Mouse (Mus musculus): ENCODE results near the gene Gcsam. TPM values are rescaled to one million over a fixed set of nuclear protein-coding genes. Genes with fewer than 3 reads are reported as not detected.
A peak's percentile ranks its signal among the peaks of the same experiment; 100 is the strongest.

Gene Gcsam
- polyA plus RNA-seq, 1 experiment from 2014 or later: 0.17 TPM

DNA sequence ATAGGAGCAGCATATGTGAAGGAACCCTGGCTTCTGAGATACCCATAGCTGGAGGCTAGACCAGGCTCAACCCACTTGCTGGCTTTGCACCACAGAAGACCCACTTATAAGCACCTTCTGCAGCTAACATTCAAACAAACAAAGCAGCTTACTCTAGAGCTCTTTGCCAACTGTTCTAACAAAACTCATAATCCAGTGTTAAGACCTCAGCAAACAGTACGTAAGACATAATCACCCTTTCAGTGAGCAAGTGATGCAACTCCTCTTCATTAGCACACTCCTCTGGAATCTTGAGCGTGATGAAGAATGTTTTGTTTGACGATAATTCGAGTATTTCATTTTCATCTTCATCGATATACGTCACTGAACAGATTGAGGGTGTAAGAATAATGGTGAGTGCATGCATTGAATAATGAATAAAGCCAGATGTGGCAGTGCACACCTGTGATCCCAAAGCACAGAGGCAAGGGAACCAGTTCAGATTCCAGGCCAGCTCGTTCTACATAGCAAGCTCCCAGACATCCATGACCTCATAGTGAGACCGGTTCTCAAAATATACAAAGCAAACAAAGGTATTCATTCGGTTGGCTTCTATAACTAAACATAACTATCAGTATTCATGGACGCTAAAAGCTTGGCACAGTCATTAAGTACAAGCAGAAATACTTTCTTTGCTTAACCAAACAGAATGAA is 30.0 kb downstream of the Gcsam start:
- Histone ChIP-seq H3K4me1 (replicated peaks; ENCODE audit: control insufficient read depth, insufficient read depth, low read length) (0 out of 2 replicates have a peak, but pooled peaks cover 3% of the 10 kb centered on the region), H3K9ac (ENCODE audit: low read depth, low read length) (no peak overlapping the region), H3K4me2 (replicated peaks; ENCODE audit: low read depth) (no peak overlapping the region), H3K36me3 (ENCODE audit: control insufficient read depth, insufficient read depth) (peaks cover 17% of the 10 kb centered on the region), H3K27me3 (replicated peaks; ENCODE audit: control insufficient read depth, insufficient read depth, low read length) (no peaks in the 10 kb centered on the region), H3K27ac (ENCODE audit: low read depth, low read length) (no peak overlapping the region), H3K9me3 (ENCODE audit: control insufficient read depth) (no peaks in the 10 kb centered on the region), H3K4me3 (ENCODE audit: low read depth, low read length) (no peak overlapping the region)
- WGBS: 63% methylated on average over 10 of the region's 10 CpGs
- ATAC-seq: no peak
- TF ChIP-seq CTCF (IDR thresholded peaks at IDR 0.05; ENCODE audit: low read depth): no peak

DNA sequence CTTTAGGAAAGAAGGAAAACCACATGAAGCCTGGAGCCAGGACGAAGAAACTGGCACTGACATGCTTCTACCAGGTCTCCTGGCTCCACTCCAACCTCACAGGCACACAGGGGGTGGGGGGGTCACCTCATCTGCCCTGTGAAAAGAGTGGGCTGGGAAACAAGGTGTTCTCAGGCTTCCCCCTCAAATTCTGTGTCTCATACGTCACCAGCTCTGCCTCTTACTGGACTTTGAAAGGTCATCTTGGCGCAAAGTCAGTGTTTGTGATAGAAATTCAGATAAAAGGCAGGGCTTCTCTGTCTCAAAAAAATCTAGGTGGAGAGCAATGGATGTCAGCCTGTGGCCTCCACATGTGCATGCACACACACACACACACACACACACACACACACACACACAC is 31.1 kb downstream of the Gcsam start:
- TF ChIP-seq CTCF (IDR thresholded peaks at IDR 0.05; ENCODE audit: low read depth): no peak
- Histone ChIP-seq H3K4me1 (replicated peaks; ENCODE audit: control insufficient read depth, insufficient read depth, low read length) (0 out of 2 replicates have a peak, but pooled peaks cover 3% of the 10 kb centered on the region), H3K27ac (ENCODE audit: low read depth, low read length) (no peak overlapping the region), H3K36me3 (ENCODE audit: control insufficient read depth, insufficient read depth) (peaks cover 12% of the 10 kb centered on the region), H3K9me3 (ENCODE audit: control insufficient read depth) (no peaks in the 10 kb centered on the region), H3K9ac (ENCODE audit: low read depth, low read length) (no peak overlapping the region), H3K27me3 (replicated peaks; ENCODE audit: control insufficient read depth, insufficient read depth, low read length) (no peaks in the 10 kb centered on the region), H3K4me2 (replicated peaks; ENCODE audit: low read depth) (no peak overlapping the region), H3K4me3 (ENCODE audit: low read depth, low read length) (no peak overlapping the region)
- 57% methylated on average over 3 of the region's 3 CpGs for WGBS
- no peak for ATAC-seq

DNA sequence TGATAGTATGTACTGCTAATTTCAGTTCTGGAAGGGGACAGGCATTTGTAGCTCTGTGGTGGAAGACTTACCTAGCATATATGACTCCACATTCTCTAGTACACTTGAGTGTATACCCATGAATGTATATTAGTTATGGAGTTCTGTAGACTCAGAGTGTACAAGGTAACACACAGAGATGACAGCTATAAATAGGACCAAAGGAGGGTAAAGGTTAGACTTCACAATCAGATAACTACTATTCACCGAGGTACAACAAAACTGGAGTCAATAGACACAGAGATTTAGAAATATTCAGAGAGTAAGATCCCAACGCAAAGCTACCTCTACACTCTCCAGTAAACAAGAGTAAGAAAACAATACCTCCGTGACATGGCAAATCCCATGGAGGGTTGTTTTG is 33.8 kb downstream of the Gcsam start:
- peaks cover 7% of the 10 kb centered on the region for H3K36me3 ChIP-seq (ENCODE audit: control insufficient read depth, insufficient read depth)
- peak overlapping the region; percentile 24; the same call in 1 of the 2 replicates for H3K4me2 ChIP-seq (replicated peaks; ENCODE audit: low read depth)
- 56% methylated on average over 3 of the region's 3 CpGs for WGBS
- H3K27ac ChIP-seq (ENCODE audit: low read depth, low read length): peak overlapping the region; percentile 76
- no peaks in the 10 kb centered on the region for H3K9me3 ChIP-seq (ENCODE audit: control insufficient read depth)
- peaks cover 3% of the 10 kb centered on the region; the same call in 1 of the 2 replicates for H3K4me1 ChIP-seq (replicated peaks; ENCODE audit: control insufficient read depth, insufficient read depth, low read length)
- H3K27me3 ChIP-seq (replicated peaks; ENCODE audit: control insufficient read depth, insufficient read depth, low read length): no peaks in the 10 kb centered on the region
- no peak for TF ChIP-seq CTCF (IDR thresholded peaks at IDR 0.05; ENCODE audit: low read depth)
- H3K4me3 ChIP-seq (ENCODE audit: low read depth, low read length): no peak overlapping the region
- H3K9ac ChIP-seq (ENCODE audit: low read depth, low read length): no peak overlapping the region
- ATAC-seq: peak; percentile 74

DNA sequence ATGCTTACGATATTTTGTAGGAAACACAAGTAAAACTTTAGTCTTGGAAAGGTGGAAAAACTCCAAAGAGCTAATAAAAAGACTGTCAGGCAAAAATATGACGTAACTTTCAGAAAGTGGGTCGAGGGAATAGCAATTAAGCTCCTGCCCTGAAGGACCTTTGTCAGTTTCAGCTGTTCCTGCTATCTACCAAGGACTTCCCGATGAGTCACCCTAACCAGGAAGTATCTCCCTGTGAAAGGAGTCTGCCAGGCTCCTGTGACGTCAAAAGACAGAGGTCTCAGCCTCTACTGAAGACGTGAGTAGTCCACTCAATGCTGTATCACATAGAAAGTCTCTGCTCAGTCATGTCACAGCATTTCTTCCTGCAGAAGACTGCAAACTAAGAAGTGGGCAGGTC is 34.2 kb downstream of the Gcsam start:
- H3K9me3 ChIP-seq (ENCODE audit: control insufficient read depth): no peaks in the 10 kb centered on the region
- no peak overlapping the region for H3K4me3 ChIP-seq (ENCODE audit: low read depth, low read length)
- peaks cover 3% of the 10 kb centered on the region; the same call in 1 of the 2 replicates for H3K4me1 ChIP-seq (replicated peaks; ENCODE audit: control insufficient read depth, insufficient read depth, low read length)
- ATAC-seq: peak; percentile 99
- peaks cover 7% of the 10 kb centered on the region; the same call in 1 of the 2 replicates for H3K36me3 ChIP-seq (ENCODE audit: control insufficient read depth, insufficient read depth)
- no peak overlapping the region for H3K9ac ChIP-seq (ENCODE audit: low read depth, low read length)
- no peaks in the 10 kb centered on the region for H3K27me3 ChIP-seq (replicated peaks; ENCODE audit: control insufficient read depth, insufficient read depth, low read length)
- peak overlapping the region; percentile 24; the same call in 1 of the 2 replicates for H3K4me2 ChIP-seq (replicated peaks; ENCODE audit: low read depth)
- 34% methylated on average over 6 of the region's 6 CpGs for WGBS
- peak overlapping the region; percentile 76 for H3K27ac ChIP-seq (ENCODE audit: low read depth, low read length)
- no peak for TF ChIP-seq CTCF (IDR thresholded peaks at IDR 0.05; ENCODE audit: low read depth)

DNA sequence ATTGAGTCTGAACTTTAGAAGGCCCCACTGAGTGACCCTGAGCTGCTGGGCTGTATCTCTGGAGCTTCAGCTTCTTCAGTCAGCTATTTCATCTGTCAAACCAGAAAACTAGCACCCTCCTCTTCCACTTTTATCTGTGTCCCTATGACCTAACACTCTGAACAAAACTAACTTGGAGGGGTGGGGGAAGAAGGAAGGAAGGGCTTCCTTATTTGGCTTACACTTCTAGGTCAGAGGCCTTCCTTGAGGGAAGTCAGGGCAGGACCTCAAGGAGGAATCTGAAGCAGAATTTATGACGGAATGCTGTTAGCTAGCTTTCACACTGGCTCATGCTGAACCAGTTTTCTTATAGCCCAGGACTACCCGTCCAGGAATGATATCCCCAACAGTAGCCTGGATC is 41.3 kb downstream of the Gcsam start:
- peak overlapping the region; percentile 46; the same call in 1 of the 2 replicates for H3K27ac ChIP-seq (ENCODE audit: low read depth, low read length)

DNA sequence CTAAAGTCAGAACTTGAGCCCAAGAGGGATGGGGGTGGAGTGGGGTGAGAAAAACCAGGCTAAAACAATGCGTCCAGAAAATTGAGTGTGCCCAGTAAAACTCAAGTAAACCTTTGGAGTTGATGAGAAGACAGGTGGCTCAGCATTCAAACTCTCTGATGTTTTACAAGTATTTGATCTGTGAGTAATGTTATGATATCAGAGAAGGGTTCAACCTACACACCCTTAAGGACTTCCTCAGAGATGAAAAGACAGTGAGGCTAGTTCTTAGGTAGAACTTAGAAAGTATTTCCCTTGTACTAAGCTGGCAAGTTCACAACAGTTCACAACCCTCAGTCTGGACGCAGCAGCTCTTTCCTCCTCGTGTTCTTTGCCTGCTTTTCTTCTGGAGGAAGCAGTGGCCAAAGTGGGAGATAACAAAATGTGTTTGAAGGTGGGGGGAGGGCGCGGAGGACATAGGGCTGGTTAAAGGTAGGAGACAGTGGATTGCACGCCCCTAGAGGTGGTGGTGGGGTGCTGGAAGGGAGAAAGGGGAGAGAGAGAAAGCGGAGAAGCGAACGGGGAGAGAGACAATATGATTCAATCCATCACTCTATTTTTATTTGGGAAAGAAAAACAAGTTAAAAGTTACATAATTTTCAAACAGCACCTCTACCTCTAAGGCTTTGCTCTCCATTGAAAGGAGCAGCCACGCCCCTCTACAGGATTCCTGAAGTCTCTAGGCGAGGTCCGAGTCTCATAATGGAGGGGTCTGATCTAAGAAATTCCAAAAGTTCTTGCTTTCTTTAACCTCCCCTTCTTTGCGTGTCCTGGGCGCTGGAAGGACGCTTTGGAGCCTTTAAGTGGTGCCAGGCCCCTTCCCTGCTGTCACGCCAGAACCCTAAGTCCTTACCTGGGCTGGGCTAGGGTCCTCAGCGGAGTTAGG is 43.1 kb downstream of the Gcsam start:
- Histone ChIP-seq H3K4me1 (replicated peaks; ENCODE audit: control insufficient read depth, insufficient read depth, low read length) (peaks cover 4% of the 10 kb centered on the region; the same call in 1 of the 2 replicates), H3K9ac (ENCODE audit: low read depth, low read length) (peak overlapping the region; percentile 70), H3K4me3 (ENCODE audit: low read depth, low read length) (peak overlapping the region; percentile 60), H3K36me3 (ENCODE audit: control insufficient read depth, insufficient read depth) (no peaks in the 10 kb centered on the region), H3K27ac (ENCODE audit: low read depth, low read length) (peak overlapping the region; percentile 93), H3K27me3 (replicated peaks; ENCODE audit: control insufficient read depth, insufficient read depth, low read length) (no peaks in the 10 kb centered on the region), H3K4me2 (replicated peaks; ENCODE audit: low read depth) (peak overlapping the region; percentile 70), H3K9me3 (ENCODE audit: control insufficient read depth) (no peaks in the 10 kb centered on the region)
- peak; percentile 54 for TF ChIP-seq CTCF (IDR thresholded peaks at IDR 0.05; ENCODE audit: low read depth)
- whole genome bisulfite sequencing: 12% methylated on average over 17 of the region's 17 CpGs
- ATAC-seq: peak; percentile 45

More for the DNA sequence above, 41.3 kb downstream of the Gcsam start:
- Histone ChIP-seq H3K4me3 (ENCODE audit: low read depth, low read length) (no peak overlapping the region), H3K9me3 (ENCODE audit: control insufficient read depth) (no peaks in the 10 kb centered on the region), H3K36me3 (ENCODE audit: control insufficient read depth, insufficient read depth) (no peaks in the 10 kb centered on the region), H3K9ac (ENCODE audit: low read depth, low read length) (no peak overlapping the region), H3K4me1 (replicated peaks; ENCODE audit: control insufficient read depth, insufficient read depth, low read length) (peaks cover 4% of the 10 kb centered on the region; the same call in 1 of the 2 replicates), H3K4me2 (replicated peaks; ENCODE audit: low read depth) (peak overlapping the region; percentile 70), H3K27me3 (replicated peaks; ENCODE audit: control insufficient read depth, insufficient read depth, low read length) (no peaks in the 10 kb centered on the region)
- TF ChIP-seq CTCF (IDR thresholded peaks at IDR 0.05; ENCODE audit: low read depth): no peak
- ATAC-seq: no peak
- WGBS: 27% methylated on average over 2 of the region's 2 CpGs

All from intestine, postnatal 0 days (tissue).